Mouse (Mus musculus): ENCODE measurements around the gene Fam216b.

GRCm38 (mm10) chr14:78065938-78066710 lies 22.7 kb downstream of the Fam216b start:
- TF ChIP-seq POLR2A (IDR thresholded peaks at IDR 0.05; ENCODE audit: control insufficient read depth, low read depth, low read length): no peak
- no peak for TF ChIP-seq CTCF (IDR thresholded peaks at IDR 0.05; ENCODE audit: control insufficient read depth, insufficient read depth, insufficient replicate concordance, low read depth, low read length)
